8 mouse cellular contexts compared by ENCODE assay signal in the genomic region with DNA sequence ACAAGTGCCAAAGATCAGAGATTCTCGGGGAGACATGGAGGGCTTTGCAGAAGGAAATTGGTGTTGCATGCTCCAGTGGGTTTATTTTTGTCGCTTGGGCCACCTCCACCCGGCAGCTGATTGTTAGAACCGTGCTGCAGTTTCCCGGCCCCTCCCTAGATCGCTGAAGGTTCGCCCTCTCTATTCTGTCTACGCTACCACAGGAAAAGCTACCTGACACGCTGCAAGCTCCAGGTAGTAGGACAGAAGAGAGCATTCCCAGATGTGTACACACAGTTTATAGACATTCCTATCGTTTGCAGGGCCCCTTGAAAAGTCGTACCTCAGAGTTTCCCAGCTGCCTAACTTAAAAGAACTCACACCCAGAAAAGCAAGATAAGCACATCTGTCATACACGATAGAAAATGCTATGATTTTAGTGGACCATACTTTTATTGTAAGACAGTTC. TPM values are rescaled to one million over a fixed set of nuclear protein-coding genes. Genes with fewer than 3 reads are reported as not detected.
DNase-seq lines count a peak whose midpoint lies in the region; ATAC-seq and TF ChIP-seq lines count a peak whose summit lies in the region.

No protein-coding gene starts in this region.

- POLR2A ChIA-PET in Patski (lab: Charles Lee) = interaction anchor here (1.1 to 3.0 kb wide), 5 partner anchors 11 to 102 kb away, joined by 3 to 19 read pairs (median 4); a partner anchor contains a TSS

- no peak for TF ChIP-seq CTCF in Patski (IDR thresholded peaks at IDR 0.05)

- intact Hi-C loops in heart, postnatal 25 days (cut with DNase I) = loop anchor here (2.0 to 5.0 kb wide), 3 partner anchors 47 to 192 kb away; a partner anchor contains a TSS

- CTCF ChIA-PET in Patski (lab: Charles Lee) = interaction anchor here (1.9 to 3.2 kb wide), 4 partner anchors 11 to 194 kb away, joined by 4 to 15 read pairs (median 6); no protein-coding TSS in a partner anchor

- H3K4me3 ChIP-seq in heart, embryonic 14.5 days (ENCODE audit: control insufficient read depth in 1 of 2, insufficient read depth in 1 of 2, low read depth in 1 of 2, low read length in 2 of 2) = peak overlapping the region; percentile 77 to 94
- peak overlapping the region; percentile 99 for H3K4me3 ChIP-seq in lung, embryonic 16.5 days (ENCODE audit: low read length)
- H3K4me3 ChIP-seq in stomach, embryonic 16.5 days (replicated peaks; ENCODE audit: low read length) = peak overlapping the region; percentile 99

- no peaks in the 10 kb centered on the region for H3K27me3 ChIP-seq in heart, embryonic 14.5 days (ENCODE audit: control insufficient read depth, insufficient read depth, low read length)
- no peaks in the 10 kb centered on the region for H3K27me3 ChIP-seq in Patski
- no peaks in the 10 kb centered on the region for H3K27me3 ChIP-seq in lung, embryonic 16.5 days (ENCODE audit: control insufficient read depth, insufficient read depth, low read depth, low read length)
- no peaks in the 10 kb centered on the region for H3K27me3 ChIP-seq in stomach, embryonic 16.5 days (ENCODE audit: control insufficient read depth, insufficient read depth, low read length)

- no peaks in the 10 kb centered on the region for H3K9me3 ChIP-seq in heart, embryonic 14.5 days (ENCODE audit: control insufficient read depth, low read length)
- H3K9me3 ChIP-seq in lung, embryonic 16.5 days (ENCODE audit: control insufficient read depth, low read length) = no peaks in the 10 kb centered on the region
- H3K9me3 ChIP-seq in stomach, embryonic 16.5 days (replicated peaks; ENCODE audit: control insufficient read depth, low read length) = no peaks in the 10 kb centered on the region

- peak overlapping the region; percentile 94 for H3K9ac ChIP-seq in heart, embryonic 14.5 days (ENCODE audit: low read length)
- peak overlapping the region; percentile 98 for H3K9ac ChIP-seq in lung, embryonic 16.5 days (ENCODE audit: low read length)
- H3K9ac ChIP-seq in stomach, embryonic 16.5 days (ENCODE audit: low read length) = peak overlapping the region; percentile 98

- ATAC-seq in heart, embryonic 14.5 days (ENCODE audit: insufficient number of reproducible peaks, insufficient read depth, low FRiP score, low read depth) = no peak
- ATAC-seq in Patski = peak; percentile 13
- ATAC-seq in granulocyte monocyte progenitor cell, adult 5-6 weeks (replicated peaks; ENCODE audit: poor library complexity, severe bottlenecking) = peak; percentile 5
- no peak for ATAC-seq in lung, embryonic 16.5 days (ENCODE audit: low read depth)
- peak; percentile 14; the same call in 1 of the 2 replicates for ATAC-seq in stomach, embryonic 16.5 days (ENCODE audit: insufficient read depth, low FRiP score)

- in situ Hi-C loops in Patski (cut with MboI; ENCODE audit: low pct_unique_long_range_greater_than_20kb) = loop anchor here (5.0 to 10.0 kb wide), 2 partner anchors 151 to 187 kb away; a partner anchor contains a TSS

- DNase-seq in heart, postnatal 25 days (ENCODE audit: low spot score) = no peak
- DNase-seq in Patski (ENCODE audit: low read depth, low spot score) = peak; percentile 10
- no peak for DNase-seq in urinary bladder, postnatal 4 days (ENCODE audit: low spot score in 2 of 2)
- DNase-seq in gastrocnemius, adult 18-20 months (ENCODE audit: low spot score) = no peak

- peak overlapping the region; percentile 96 to 98 for H3K27ac ChIP-seq in heart, embryonic 14.5 days (replicated peaks in 1 of 2; ENCODE audit: control insufficient read depth in 1 of 2, insufficient read depth in 1 of 2, low read depth in 2 of 2, low read length in 2 of 2)
- peak overlapping the region; percentile 99 for H3K27ac ChIP-seq in lung, embryonic 16.5 days (ENCODE audit: low read length)
- H3K27ac ChIP-seq in stomach, embryonic 16.5 days (ENCODE audit: low read length) = peak overlapping the region; percentile 98

- H3K4me1 ChIP-seq in heart, embryonic 14.5 days (ENCODE audit: control insufficient read depth in 2 of 2, insufficient read depth in 2 of 2, low read length in 2 of 2) = peaks cover 3 to 22% of the 10 kb centered on the region in 2 experiments; a peak in 3 of 4 replicates
- H3K4me1 ChIP-seq in lung, embryonic 16.5 days (replicated peaks; ENCODE audit: control insufficient read depth, insufficient read depth, low read length) = peaks cover 16% of the 10 kb centered on the region
- H3K4me1 ChIP-seq in stomach, embryonic 16.5 days (ENCODE audit: control insufficient read depth, insufficient read depth, low read length) = peaks cover 13% of the 10 kb centered on the region

- WGBS in heart, embryonic 14.5 days = under 1% methylated on average over 12 of the region's 12 CpGs
- WGBS in lung, embryonic 16.5 days = 0% methylated on average over 12 of the region's 12 CpGs
- under 1% methylated on average over 12 of the region's 12 CpGs for WGBS in stomach, embryonic 16.5 days

- peaks cover 18% of the 10 kb centered on the region for H3K36me3 ChIP-seq in heart, embryonic 14.5 days (ENCODE audit: control insufficient read depth, insufficient read depth, low read length)
- no peaks in the 10 kb centered on the region; the same call in 1 of the 2 replicates for H3K36me3 ChIP-seq in lung, embryonic 16.5 days (ENCODE audit: control insufficient read depth, insufficient read depth, low read length)
- no peaks in the 10 kb centered on the region for H3K36me3 ChIP-seq in stomach, embryonic 16.5 days (ENCODE audit: control insufficient read depth, insufficient read depth, low read length)

- peak overlapping the region; percentile 74 for H3K4me2 ChIP-seq in heart, embryonic 14.5 days (ENCODE audit: low read length)
- peak overlapping the region; percentile 84 for H3K4me2 ChIP-seq in lung, embryonic 16.5 days (ENCODE audit: low read depth, low read length)
- H3K4me2 ChIP-seq in stomach, embryonic 16.5 days (ENCODE audit: low read depth, low read length) = peak overlapping the region; percentile 60

RNA-seq across cellular contexts. Expression of a gene that starts 1.1 kb away (rescaled TPM):
- 185 and 187 TPM in 2 replicates for polyA plus RNA-seq in heart, embryonic 14.5 days (2014; fragmentation: Nextera tagmentation; extraction: Ambion mirVana)
- total RNA-seq in heart, postnatal 25 days (2021) = 10 to 100 TPM; 35.4 to 47.2 TPM
- polyA plus RNA-seq in Patski (2021) = 82.7 TPM
- 194 and 247 TPM in 2 replicates for total RNA-seq in granulocyte monocyte progenitor cell, adult 5-6 weeks (2014; fragmentation: Nextera tagmentation)
- total RNA-seq in granulocyte monocyte progenitor cell, adult 5-6 weeks (2017) = 262 and 322 TPM in 2 replicates
- polyA plus RNA-seq in lung, embryonic 16.5 days (2015; fragmentation: Nextera tagmentation; extraction: Ambion mirVana) = 211 and 217 TPM in 2 replicates
- polyA plus RNA-seq in stomach, embryonic 16.5 days (2015; fragmentation: Nextera tagmentation; extraction: Ambion mirVana) = 195 and 201 TPM in 2 replicates
- total RNA-seq in gastrocnemius, adult 18-20 months (2021) = 10 to 100 TPM; 20.1 to 21.0 TPM

RNA-seq across cellular contexts. Expression of a gene that starts 1.6 kb away (rescaled TPM):
- polyA plus RNA-seq in heart, embryonic 14.5 days (2014; fragmentation: Nextera tagmentation; extraction: Ambion mirVana) = 24.1 and 28.6 TPM in 2 replicates
- 10 to 100 TPM; 19.8 to 22.6 TPM for total RNA-seq in heart, postnatal 25 days (2021)
- polyA plus RNA-seq in Patski (2021) = 42.6 TPM
- 19.7 and 27.5 TPM in 2 replicates for total RNA-seq in granulocyte monocyte progenitor cell, adult 5-6 weeks (2014; fragmentation: Nextera tagmentation)
- 18.4 and 30.3 TPM in 2 replicates for total RNA-seq in granulocyte monocyte progenitor cell, adult 5-6 weeks (2017)
- polyA plus RNA-seq in lung, embryonic 16.5 days (2015; fragmentation: Nextera tagmentation; extraction: Ambion mirVana) = 35.9 and 37.5 TPM in 2 replicates
- 37.3 and 42.3 TPM in 2 replicates for polyA plus RNA-seq in stomach, embryonic 16.5 days (2015; fragmentation: Nextera tagmentation; extraction: Ambion mirVana)
- 10 to 100 TPM; 19.1 to 27.4 TPM for total RNA-seq in gastrocnemius, adult 18-20 months (2021)

RNA-seq across cellular contexts. Expression of a gene that starts 47.0 kb away (rescaled TPM):
- polyA plus RNA-seq in heart, embryonic 14.5 days (2014; fragmentation: Nextera tagmentation; extraction: Ambion mirVana) = 20.9 and 22.1 TPM in 2 replicates
- total RNA-seq in heart, postnatal 25 days (2021) = 1 to 10 TPM; 6.2 to 6.3 TPM
- 43.9 TPM for polyA plus RNA-seq in Patski (2021)
- total RNA-seq in granulocyte monocyte progenitor cell, adult 5-6 weeks (2014; fragmentation: Nextera tagmentation) = 12.2 and 13.9 TPM in 2 replicates
- 2.4 TPM in 2 replicates for total RNA-seq in granulocyte monocyte progenitor cell, adult 5-6 weeks (2017)
- polyA plus RNA-seq in lung, embryonic 16.5 days (2015; fragmentation: Nextera tagmentation; extraction: Ambion mirVana) = 44.2 and 56.2 TPM in 2 replicates
- 68.0 and 78.2 TPM in 2 replicates for polyA plus RNA-seq in stomach, embryonic 16.5 days (2015; fragmentation: Nextera tagmentation; extraction: Ambion mirVana)
- 1 to 10 TPM in 1 of 2 experiments, under 1 TPM in 1; 0.71 to 1.6 TPM for total RNA-seq in gastrocnemius, adult 18-20 months (2021)

Comparison
In these comparisons a context has a peak if more than half of its experiments do, and no peak if none do; other contexts are left out.
1. ATAC-seq: peak in Patski (single experiment), granulocyte monocyte progenitor cell, adult 5-6 weeks (single experiment) and stomach, embryonic 16.5 days (single experiment); none in heart, embryonic 14.5 days (single experiment) and lung, embryonic 16.5 days (single experiment).
2. Peak in every context shown above with its lines, with median percentiles within 50 percentile points of each other: H3K27ac ChIP-seq, H3K4me2 ChIP-seq, H3K4me3 ChIP-seq and H3K9ac ChIP-seq.